Mouse (Mus musculus): Measurements from ENCODE around the gene Mogat2.

The Mogat2 gene

GRCm38 (mm10) chr7:99193926-99194325 is 44.5 kb downstream of the Mogat2 start:
- no peak for DNase-seq (ENCODE audit: low spot score)

- no peak for DNase-seq (ENCODE audit: low spot score)
Measured at GRCm38 (mm10) chr7:99191411-99191810, 47.0 kb downstream of the Mogat2 start.

- DNase-seq (ENCODE audit: low spot score) = no peak
Measured at GRCm38 (mm10) chr7:99189885-99190284, 48.5 kb downstream of the Mogat2 start.

- no peak for DNase-seq (ENCODE audit: low spot score)
Measured at GRCm38 (mm10) chr7:99188630-99189029, 49.8 kb downstream of the Mogat2 start.

- no peak for DNase-seq (ENCODE audit: low spot score)
Measured at GRCm38 (mm10) chr7:99187451-99187850, 51.0 kb downstream of the Mogat2 start.

GRCm38 (mm10) chr7:99185405-99185804 is 53.0 kb downstream of the Mogat2 start:
- no peak for DNase-seq (ENCODE audit: low spot score)

- DNase-seq (ENCODE audit: low spot score) = no peak
Measured at GRCm38 (mm10) chr7:99183751-99184150, 54.7 kb downstream of the Mogat2 start.

- peak; percentile 91 for DNase-seq (ENCODE audit: low spot score)
Measured at GRCm38 (mm10) chr7:99182432-99183172, 55.8 kb downstream of the Mogat2 start, which contains the start of gene Dgat2. Gene Dgat2 (minus strand): TSS chr7:99182719.

- DNase-seq (ENCODE audit: low spot score) = peak; percentile 9
Measured at GRCm38 (mm10) chr7:99181619-99182431, 56.6 kb downstream of the Mogat2 start.

GRCm38 (mm10) chr7:99180162-99180561 is 58.3 kb downstream of the Mogat2 start:
- DNase-seq (ENCODE audit: low spot score) = no peak

- no peak for DNase-seq (ENCODE audit: low spot score)
Measured at GRCm38 (mm10) chr7:99179271-99179670, 59.1 kb downstream of the Mogat2 start.

- no peak for DNase-seq (ENCODE audit: low spot score)
Measured at GRCm38 (mm10) chr7:99177386-99177785, 61.0 kb downstream of the Mogat2 start.

GRCm38 (mm10) chr7:99175666-99176065 is 62.8 kb downstream of the Mogat2 start:
- DNase-seq (ENCODE audit: low spot score) = no peak

- no peak for DNase-seq (ENCODE audit: low spot score)
Measured at GRCm38 (mm10) chr7:99175118-99175517, 63.3 kb downstream of the Mogat2 start.

GRCm38 (mm10) chr7:99174006-99174405 is 64.4 kb downstream of the Mogat2 start:
- DNase-seq (ENCODE audit: low spot score) = no peak

- DNase-seq (ENCODE audit: low spot score) = no peak
Measured at GRCm38 (mm10) chr7:99172898-99173297, 65.5 kb downstream of the Mogat2 start.

- DNase-seq (ENCODE audit: low spot score) = no peak
Measured at GRCm38 (mm10) chr7:99171730-99172463, 66.5 kb downstream of the Mogat2 start.

GRCm38 (mm10) chr7:99170519-99170918 is 67.9 kb downstream of the Mogat2 start:
- DNase-seq (ENCODE audit: low spot score) = no peak

- no peak for DNase-seq (ENCODE audit: low spot score)
Measured at GRCm38 (mm10) chr7:99169717-99170403, 68.6 kb downstream of the Mogat2 start.
